Mouse (Mus musculus) heart, postnatal 0 days (tissue): ENCODE measurements at regions not wholly inside any gene's neighbourhood (a gene's known extent, or its start where the extent isn't known, plus 50 kb on each side); places are given as distances from the start of the nearest gene placed in this dataset. TPM values are rescaled to one million over a fixed set of nuclear protein-coding genes. Genes with fewer than 3 reads are reported as not detected.

ENCODE experiments used
- ATAC-seq: fragments of 200-750 bp; cut with Nextera tagmentation; 2 replicates; pipeline ENCODE4 v1.8.0; 2017; ENCODE audit warnings: low read depth, moderate number of reproducible peaks, moderate library complexity; ENCODE audit not compliant: insufficient read depth
- DNase-seq: peaks from one replicate; pipeline ENCODE4 v3.0.0-alpha.2; 2016; ENCODE audit warnings: low spot score
- H3K27ac ChIP-seq: fragments of 300-500 bp; sonication (generic); 2 replicates; pipeline ENCODE4 v1.5.1; 2014; ENCODE audit warnings: low read depth, mild to moderate bottlenecking
- H3K27me3 ChIP-seq: fragments of 300-500 bp; sonication (generic); 2 replicates; pipeline ENCODE4 v1.6.1; 2014; ENCODE audit warnings: low read length, mixed read lengths; ENCODE audit not compliant: control insufficient read depth, insufficient read depth
- H3K36me3 ChIP-seq: fragments of 300-500 bp; sonication (generic); replicated peaks from 2 replicates; pipeline ENCODE4 v1.6.1; 2014; ENCODE audit warnings: low read length, mixed read lengths; ENCODE audit not compliant: control insufficient read depth, insufficient read depth
- H3K4me1 ChIP-seq: fragments of 300-500 bp; sonication (generic); 2 replicates; pipeline ENCODE4 v1.6.1; 2014; ENCODE audit warnings: antibody characterized with exemption; ENCODE audit not compliant: control insufficient read depth, insufficient read depth
- H3K4me2 ChIP-seq: fragments of 300-500 bp; sonication (generic); 2 replicates; pipeline ENCODE4 v1.6.1; 2014; ENCODE audit warnings: low read depth, mild to moderate bottlenecking, low read length, moderate library complexity
- H3K4me3 ChIP-seq: fragments of 300-500 bp; sonication (generic); 2 replicates; pipeline ENCODE4 v1.5.1; 2014; ENCODE audit warnings: low read depth, low read length
- H3K9ac ChIP-seq: fragments of 300-500 bp; sonication (generic); replicated peaks from 2 replicates; pipeline ENCODE4 v1.6.1; 2014; ENCODE audit warnings: low read depth, low read length, mixed read lengths
- H3K9me3 ChIP-seq: fragments of 300-500 bp; sonication (generic); replicated peaks from 2 replicates; pipeline ENCODE4 v1.6.1; 2016; ENCODE audit warnings: low read length; ENCODE audit not compliant: control insufficient read depth
- CTCF ChIP-seq: IDR thresholded peaks from 2 replicates; pipeline ENCODE4 v1.5.1; 2016; ENCODE audit warnings: antibody characterized with exemption, control low read depth, low read depth
- EP300 ChIP-seq: IDR thresholded peaks from 2 replicates; pipeline ENCODE4 v1.6.1; 2016; ENCODE audit warnings: antibody characterized with exemption, low read depth
- WGBS: fragments of 180-500 bp; shearing (Covaris S2); extraction: QIAGEN DNeasy Blood & Tissue Kit; methylation state at CpG from one replicate; pipeline ENCODE4 v1.1.7; 2014; 5-methylcytosine and 5-hydroxymethylcytosine counted together
- microRNA counts: library from miRNA; unstranded; fragments of <30 nt; microRNA quantifications from one replicate; lab custom pipeline; 2015
- microRNA-seq: library from miRNA; unstranded; fragments of <30 nt; microRNA quantifications from one replicate; pipeline ENCODE4, GENCODE M21; 2016

DNA sequence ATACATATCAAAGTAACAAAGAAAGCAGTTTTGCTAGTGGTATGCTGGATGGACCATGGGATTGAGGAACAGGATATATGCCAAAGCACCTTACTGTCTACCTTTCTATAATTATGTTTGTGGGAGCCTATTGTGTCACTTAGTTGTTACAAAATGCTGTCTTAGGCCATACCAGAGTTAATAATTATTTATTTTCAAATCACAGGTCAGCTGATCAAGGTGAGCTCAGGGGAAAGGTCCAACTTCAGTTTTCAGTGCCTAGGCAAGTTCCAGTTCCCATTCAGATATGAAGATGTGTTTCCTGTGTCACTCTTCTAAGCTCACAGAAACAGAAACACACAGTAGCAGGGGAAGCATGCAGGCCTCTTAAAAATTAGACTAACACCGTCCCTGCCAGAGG, 75.5 kb upstream of the Ell2 start:
- Histone ChIP-seq H3K9me3 (no peaks in the 10 kb centered on the region), H3K36me3 (no peaks in the 10 kb centered on the region), H3K4me3 (no peak overlapping the region), H3K27me3 (no peaks in the 10 kb centered on the region), H3K27ac (no peak overlapping the region), H3K9ac (no peak overlapping the region), H3K4me1 (no peaks in the 10 kb centered on the region), H3K4me2 (no peak overlapping the region)
- ATAC-seq: no peak
- 75% methylated on average over 1 of the region's 1 CpGs for WGBS
- DNase-seq: no peak
- no peak for TF ChIP-seq CTCF
- TF ChIP-seq EP300: no peak

DNA sequence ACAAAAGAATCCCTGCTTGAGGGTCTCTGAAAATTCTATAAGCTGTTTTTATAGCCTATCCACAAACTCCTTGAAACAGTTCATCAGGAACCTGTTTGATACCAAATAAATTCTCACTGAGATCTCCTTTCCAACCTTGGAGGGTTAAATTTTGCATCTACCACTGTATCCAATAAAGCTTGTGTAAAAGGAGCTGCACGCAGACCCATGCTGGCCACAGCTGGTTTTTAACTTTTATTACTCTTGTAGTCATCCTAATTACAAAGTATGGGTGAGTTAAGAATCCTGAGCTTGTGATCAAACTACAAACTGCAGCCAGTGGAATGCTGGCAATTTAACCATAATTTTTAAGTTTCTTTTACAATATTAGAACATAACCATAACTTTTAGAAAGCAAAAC, 59.0 kb upstream of the Ell2 start:
- no peak for TF ChIP-seq CTCF
- no peak for TF ChIP-seq EP300
- Histone ChIP-seq H3K9me3 (no peaks in the 10 kb centered on the region), H3K9ac (no peak overlapping the region), H3K27me3 (no peaks in the 10 kb centered on the region), H3K4me1 (no peaks in the 10 kb centered on the region), H3K36me3 (no peaks in the 10 kb centered on the region), H3K4me2 (no peak overlapping the region), H3K4me3 (no peak overlapping the region), H3K27ac (no peak overlapping the region)
- ATAC-seq: no peak
- no peak for DNase-seq
- 63% methylated on average over 1 of the region's 1 CpGs for WGBS

DNA sequence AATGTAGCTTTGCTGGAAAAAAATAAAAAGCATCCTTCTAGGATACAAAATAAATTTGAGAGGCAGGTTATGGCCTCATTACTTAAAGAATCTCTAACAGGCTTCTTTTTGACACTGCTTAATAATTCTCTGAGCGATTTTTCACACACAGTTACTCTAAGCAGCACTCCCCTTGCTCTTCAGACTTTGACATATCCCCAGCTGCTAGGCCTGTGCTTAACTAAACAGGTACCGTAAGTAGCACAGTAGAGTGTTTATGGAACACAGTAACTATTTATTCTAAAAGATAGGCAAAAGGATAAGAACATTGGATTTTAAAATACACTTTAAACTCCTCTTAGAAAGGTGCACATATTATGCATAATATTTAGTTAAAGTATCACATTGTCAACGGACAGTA, 54.6 kb upstream of the Ell2 start:
- Histone ChIP-seq H3K9me3 (no peaks in the 10 kb centered on the region), H3K27me3 (no peaks in the 10 kb centered on the region), H3K36me3 (no peaks in the 10 kb centered on the region), H3K4me3 (no peak overlapping the region), H3K4me1 (no peaks in the 10 kb centered on the region), H3K9ac (no peak overlapping the region), H3K27ac (no peak overlapping the region), H3K4me2 (no peak overlapping the region)
- no peak for TF ChIP-seq CTCF
- TF ChIP-seq EP300: no peak
- DNase-seq: no peak
- WGBS: 69% methylated on average over 3 of the region's 3 CpGs
- no peak for ATAC-seq

DNA sequence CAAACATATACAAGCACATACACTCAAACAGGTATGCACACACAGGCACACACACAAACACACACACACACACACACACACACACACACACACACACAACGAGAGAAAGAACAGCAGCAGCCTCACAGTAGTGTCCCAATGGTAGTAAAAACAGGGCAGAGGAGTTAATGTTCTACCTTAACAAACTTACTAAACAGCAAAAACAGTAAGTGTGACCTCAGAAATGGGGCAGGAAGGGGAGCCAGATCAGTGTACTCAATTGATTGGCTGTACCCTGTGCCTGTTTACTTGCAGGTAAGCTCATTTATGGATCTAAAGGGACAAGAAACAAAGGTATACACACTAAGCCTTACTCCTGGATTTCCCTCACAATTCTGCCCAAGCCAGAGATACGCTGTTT, 53.6 kb upstream of the Ell2 start:
- Histone ChIP-seq H3K27ac (no peak overlapping the region), H3K4me1 (no peaks in the 10 kb centered on the region), H3K4me3 (no peak overlapping the region), H3K9me3 (no peaks in the 10 kb centered on the region), H3K27me3 (no peaks in the 10 kb centered on the region), H3K4me2 (no peak overlapping the region), H3K9ac (no peak overlapping the region), H3K36me3 (no peaks in the 10 kb centered on the region)
- DNase-seq: no peak
- no peak for TF ChIP-seq EP300
- no peak for ATAC-seq
- 73% methylated on average over 2 of the region's 2 CpGs for WGBS

MicroRNAs in the stretch of these regions (microRNA counts, 519-probe panel; counts per million panel counts)
- microRNA mmu-miR-682 (lab: Ali Mortazavi, UCI): 2,055 counts per million, percentile 19 among the panel's probes with 10 or more counts

Small RNAs in the stretch of these regions (microRNA-seq; reads per million reads assigned to microRNA genes)
- not detected for gene Mir682
